Mouse (Mus musculus): Measurements from ENCODE around the gene Ap1s3.

GRCm38 (mm10) chr1:79697382-79697781 lies 25.6 kb upstream of the Ap1s3 start:
- TF ChIP-seq POLR2A (IDR thresholded peaks at IDR 0.05; ENCODE audit: low read depth, low read length) (no peak), CTCF (IDR thresholded peaks at IDR 0.05; ENCODE audit: borderline replicate concordance, insufficient read depth, low read length) (no peak)
